Mouse (Mus musculus) MEL (cell line): ENCODE data around the gene Sh3bp4.

ENCODE experiments used
- CTCF ChIP-seq, 3 experiments: IDR thresholded peaks in 2 of 3; conservative IDR thresholded peaks in 1 of 3; 2 replicates each; pipeline ENCODE4 v1.5.1; 2011 to 2012; ENCODE audit warnings: low read length in 3 of 3, low read depth in 2 of 3, mild to moderate bottlenecking in 2 of 3, improper control_type of control experiment in 1 of 3, inconsistent platforms in 1 of 3, mixed read lengths in 1 of 3, moderate library complexity in 1 of 3; ENCODE audit not compliant: control insufficient read depth in 1 of 3, insufficient read depth in 1 of 3, poor library complexity in 1 of 3, severe bottlenecking in 1 of 3
- MYB ChIP-seq: IDR thresholded peaks from 2 replicates; pipeline ENCODE4 v1.6.1; 2011; ENCODE audit warnings: mild to moderate bottlenecking, low read depth, low read length, improper control_type of control experiment
- POLR2A ChIP-seq, 2 experiments: IDR thresholded peaks; 2 replicates each; pipeline ENCODE4 v1.6.1; 2011 to 2012; ENCODE audit warnings: low read length in 2 of 2, mild to moderate bottlenecking in 2 of 2, control low read depth in 1 of 2, improper control_type of control experiment in 1 of 2, low read depth in 1 of 2, moderate library complexity in 1 of 2; ENCODE audit not compliant: control insufficient read depth in 1 of 2, insufficient read depth in 1 of 2, poor library complexity in 1 of 2
- UBTF ChIP-seq: IDR thresholded peaks from 2 replicates; pipeline ENCODE4 v1.6.1; 2012; ENCODE audit warnings: low read depth, mild to moderate bottlenecking, inconsistent platforms, low read length, improper control_type of control experiment, moderate library complexity, borderline replicate concordance; ENCODE audit not compliant: insufficient read depth

GRCm38 (mm10) chr1:89195827-89196712, 125.9 kb downstream of the Sh3bp4 start:
- TF ChIP-seq POLR2A (IDR thresholded peaks at IDR 0.05; ENCODE audit: control insufficient read depth in 1 of 2, insufficient read depth in 1 of 2, low read depth in 1 of 2, low read length in 2 of 2, poor library complexity in 1 of 2) (no peak), UBTF (no peak), MYB (no peak), CTCF (IDR thresholded peaks at IDR 0.05 in 2 of 3, conservative IDR thresholded peaks at IDR 0.05 in 1 of 3; ENCODE audit: control insufficient read depth in 1 of 3, insufficient read depth in 1 of 3, low read depth in 2 of 3, low read length in 3 of 3, poor library complexity in 1 of 3, severe bottlenecking in 1 of 3) (peak; percentile 5 to 21 (median 15); a peak in 3 of 6 replicates)
